ENCODE assay signal across 19 mouse cellular contexts in the genomic region with DNA sequence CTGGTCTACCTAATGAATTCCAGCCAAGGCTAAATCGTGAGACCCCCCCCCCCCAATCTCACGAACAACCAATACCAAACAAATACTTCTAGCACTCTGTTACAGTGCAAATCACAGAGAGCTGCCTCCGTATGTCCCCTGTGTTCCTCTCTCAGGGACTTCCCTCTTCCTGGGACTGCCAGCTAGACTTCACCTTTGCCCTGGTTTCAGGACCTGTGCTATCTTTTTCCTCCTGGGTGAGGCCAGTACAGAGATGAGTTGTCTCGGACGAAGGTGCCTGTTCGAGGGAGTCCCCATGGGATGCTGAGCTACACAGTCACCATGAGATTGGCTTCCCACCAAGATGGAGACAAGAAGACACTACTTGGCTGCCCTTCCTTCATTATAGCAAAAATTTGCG. TPM values are rescaled to one million over a fixed set of nuclear protein-coding genes. Genes with fewer than 3 reads are reported as not detected.
DNase-seq lines count a peak whose midpoint lies in the region; ATAC-seq and TF ChIP-seq lines count a peak whose summit lies in the region.
"Had no signal": no experiment of that assay in that cellular context is flagged by ENCODE, and none has a peak within 500 bp of the region (broad histone marks: within the 10 kb centered on the region; RNA-seq: fewer than 3 reads in every experiment).

No protein-coding gene starts in this region.

- H3K9me3 ChIP-seq in heart, postnatal 0 days (replicated peaks; ENCODE audit: control insufficient read depth, low read length): no peaks in the 10 kb centered on the region
- peaks cover 10% of the 10 kb centered on the region for H3K9me3 ChIP-seq in megakaryocyte, embryonic 14.5 days
- H3K9me3 ChIP-seq in liver, embryonic 14.5 days (ENCODE audit: control insufficient read depth, low read length): no peaks in the 10 kb centered on the region
- no peaks in the 10 kb centered on the region for H3K9me3 ChIP-seq in stomach, postnatal 0 days (ENCODE audit: control insufficient read depth, low read length)
- H3K9me3 ChIP-seq: forebrain, embryonic 12.5 days; hindbrain, embryonic 13.5 days had no signal

- WGBS in heart, postnatal 0 days: 62% methylated on average over 7 of the region's 7 CpGs
- WGBS in liver, embryonic 14.5 days (ENCODE audit: insufficient replicate concordance): 40% methylated on average over 7 of the region's 7 CpGs
- 61% methylated on average over 7 of the region's 7 CpGs for WGBS in stomach, postnatal 0 days

- peak; percentile 36; the same call in 1 of the 2 replicates for ATAC-seq in heart, postnatal 0 days (ENCODE audit: insufficient read depth, low read depth)
- ATAC-seq in megakaryocyte, adult 5-6 weeks (ENCODE audit: poor library complexity, severe bottlenecking): no peak
- 0 out of 2 replicates have a peak, but pooled peaks have one; percentile 22 for ATAC-seq in liver, embryonic 14.5 days (ENCODE audit: insufficient read depth)
- ATAC-seq in stomach, postnatal 0 days (ENCODE audit: low FRiP score, low TSS enrichment): peak; percentile 84
- ATAC-seq: activated CD4-positive, CD25-positive, alpha-beta regulatory T cell, adult 4 months; forebrain, embryonic 16.5 days; Patski had no signal

- no peaks in the 10 kb centered on the region; the same call in 1 of the 2 replicates for H3K4me1 ChIP-seq in heart, postnatal 0 days (ENCODE audit: control insufficient read depth, insufficient read depth)
- peaks cover 85% of the 10 kb centered on the region for H3K4me1 ChIP-seq in megakaryocyte, embryonic 14.5 days
- peaks cover 0 to 7% of the 10 kb centered on the region in 2 experiments; a peak in 1 of 4 replicates for H3K4me1 ChIP-seq in liver, embryonic 14.5 days (replicated peaks; ENCODE audit: control insufficient read depth in 2 of 2, insufficient read depth in 2 of 2, low read length in 1 of 2)
- H3K4me1 ChIP-seq in stomach, postnatal 0 days (replicated peaks; ENCODE audit: control insufficient read depth, insufficient read depth): no peaks in the 10 kb centered on the region
- H3K4me1 ChIP-seq: embryonic facial prominence, embryonic 13.5 days; forebrain, embryonic 12.5 days; heart, embryonic 12.5 days; hindbrain, embryonic 13.5 days had no signal

- intact Hi-C loops in heart, postnatal 25 days (cut with DNase I): no loop called here

- H3K27me3 ChIP-seq in heart, postnatal 0 days (ENCODE audit: control insufficient read depth, insufficient read depth, low read length): no peaks in the 10 kb centered on the region
- H3K27me3 ChIP-seq in megakaryocyte, embryonic 14.5 days (replicated peaks): peaks cover 10% of the 10 kb centered on the region
- no peaks in the 10 kb centered on the region for H3K27me3 ChIP-seq in liver, embryonic 14.5 days (ENCODE audit: control insufficient read depth, insufficient read depth, low read length)
- no peaks in the 10 kb centered on the region for H3K27me3 ChIP-seq in stomach, postnatal 0 days (ENCODE audit: control insufficient read depth, insufficient read depth, low read length)
- H3K27me3 ChIP-seq: embryonic facial prominence, embryonic 13.5 days; heart, embryonic 12.5 days; hindbrain, embryonic 13.5 days; Patski had no signal

- no peak for TF ChIP-seq EP300 in heart, postnatal 0 days (IDR thresholded peaks at IDR 0.05; ENCODE audit: low read depth)
- no peak for TF ChIP-seq EP300 in liver, embryonic 14.5 days (IDR thresholded peaks at IDR 0.05; ENCODE audit: low read depth)
- no peak for TF ChIP-seq EP300 in stomach, postnatal 0 days (optimal IDR thresholded peaks at IDR 0.05)

- no peak overlapping the region for H3K4me3 ChIP-seq in heart, postnatal 0 days (ENCODE audit: low read depth, low read length)
- peak overlapping the region; percentile 16 for H3K4me3 ChIP-seq in megakaryocyte, embryonic 14.5 days (replicated peaks)
- no peak overlapping the region for H3K4me3 ChIP-seq in liver, embryonic 14.5 days (ENCODE audit: insufficient read depth in 1 of 2, low read depth in 2 of 2, low read length in 2 of 2)
- H3K4me3 ChIP-seq in stomach, postnatal 0 days (ENCODE audit: low read depth, low read length): no peak overlapping the region
- H3K4me3 ChIP-seq: embryonic facial prominence, embryonic 13.5 days; forebrain, embryonic 12.5 days; heart, embryonic 12.5 days; hindbrain, embryonic 13.5 days had no signal

- no peaks in the 10 kb centered on the region for H3K36me3 ChIP-seq in heart, postnatal 0 days (replicated peaks; ENCODE audit: control insufficient read depth, insufficient read depth, low read length)
- H3K36me3 ChIP-seq in megakaryocyte, embryonic 14.5 days (replicated peaks; ENCODE audit: low read length): peaks cover 8% of the 10 kb centered on the region
- H3K36me3 ChIP-seq in liver, embryonic 14.5 days (replicated peaks; ENCODE audit: control insufficient read depth, insufficient read depth, low read depth): no peaks in the 10 kb centered on the region
- H3K36me3 ChIP-seq in stomach, postnatal 0 days (ENCODE audit: control insufficient read depth, insufficient read depth, low read length): no peaks in the 10 kb centered on the region
- H3K36me3 ChIP-seq: embryonic facial prominence, embryonic 13.5 days; forebrain, embryonic 12.5 days; heart, embryonic 12.5 days; hindbrain, embryonic 13.5 days had no signal

- H3K27ac ChIP-seq in heart, postnatal 0 days (ENCODE audit: low read depth): no peak overlapping the region
- no peak overlapping the region for H3K27ac ChIP-seq in liver, embryonic 14.5 days
- no peak overlapping the region for H3K27ac ChIP-seq in stomach, postnatal 0 days (replicated peaks)
- H3K27ac ChIP-seq: embryonic facial prominence, embryonic 13.5 days; forebrain, embryonic 12.5 days; hindbrain, embryonic 13.5 days had no signal

- no peak overlapping the region for H3K9ac ChIP-seq in heart, postnatal 0 days (replicated peaks; ENCODE audit: low read depth, low read length)
- no peak overlapping the region for H3K9ac ChIP-seq in liver, embryonic 14.5 days (replicated peaks)
- H3K9ac ChIP-seq in stomach, postnatal 0 days (ENCODE audit: low read length): no peak overlapping the region
- H3K9ac ChIP-seq: embryonic facial prominence, embryonic 13.5 days; forebrain, embryonic 12.5 days; heart, embryonic 12.5 days; hindbrain, embryonic 13.5 days had no signal

- H3K4me2 ChIP-seq in heart, postnatal 0 days (ENCODE audit: low read depth, low read length): no peak overlapping the region
- H3K4me2 ChIP-seq in liver, embryonic 14.5 days (ENCODE audit: low read depth): no peak overlapping the region
- H3K4me2 ChIP-seq in stomach, postnatal 0 days (replicated peaks; ENCODE audit: low read depth): no peak overlapping the region
- H3K4me2 ChIP-seq: embryonic facial prominence, embryonic 13.5 days; forebrain, embryonic 12.5 days; heart, embryonic 12.5 days; hindbrain, embryonic 13.5 days had no signal

- no peak for TF ChIP-seq CTCF in heart, postnatal 0 days (IDR thresholded peaks at IDR 0.05; ENCODE audit: low read depth)
- TF ChIP-seq CTCF in liver, embryonic 14.5 days (IDR thresholded peaks at IDR 0.05; ENCODE audit: low read depth): no peak
- TF ChIP-seq CTCF in stomach, postnatal 0 days (IDR thresholded peaks at IDR 0.05; ENCODE audit: low read depth): no peak

- DNase-seq in heart, postnatal 0 days (ENCODE audit: low spot score): no peak
- no peak for DNase-seq in heart, postnatal 25 days (ENCODE audit: low spot score)
- no peak for DNase-seq in liver, embryonic 14.5 days (ENCODE audit: low read depth in 3 of 3, low spot score in 3 of 3)
- no peak for DNase-seq in stomach, postnatal 0 days (ENCODE audit: low spot score)
- DNase-seq in left cerebral cortex, adult 9 months (ENCODE audit: low spot score in 2 of 2): no peak
- DNase-seq in layer of hippocampus, postnatal 36 days: no peak
- DNase-seq: cerebellum, adult 11-12 months; cerebellum, adult 9-10 months had no signal

RNA-seq across cellular contexts. Expression of gene Scarb1, which starts 7.2 kb away (rescaled TPM):
- 79.8 and 84.2 TPM in 2 replicates for total RNA-seq in heart, postnatal 0 days (2014; rRNA removed; ENCODE audit: low replicate concordance)
- 53.7 and 58.2 TPM in 2 replicates for polyA plus RNA-seq in heart, postnatal 0 days (2015; fragmentation: Nextera tagmentation; extraction: Ambion mirVana)
- total RNA-seq in heart, postnatal 25 days (2021): 10 to 100 TPM; 29.6 to 35.2 TPM
- polyA plus RNA-seq in megakaryocyte, embryonic 14.5 days (2012; ENCODE audit: insufficient read depth, low replicate concordance): 138 and 186 TPM in 2 replicates
- total RNA-seq in megakaryocyte, adult 5-6 weeks (2015): 88.7 and 92.9 TPM in 2 replicates
- 86.3 and 88.2 TPM in 2 replicates for total RNA-seq in megakaryocyte, adult 5-6 weeks (2017)
- polyA plus RNA-seq in liver, embryonic 14.5 days (2012; rRNA removed): 50.1 and 54.1 TPM in 2 replicates
- polyA plus RNA-seq in liver, embryonic 14.5 days (2014; fragmentation: Nextera tagmentation; extraction: Ambion mirVana): 41.6 and 50.6 TPM in 2 replicates
- polyA plus RNA-seq in stomach, postnatal 0 days (2015; fragmentation: Nextera tagmentation; extraction: Ambion mirVana): 30.1 and 31.8 TPM in 2 replicates
- total RNA-seq in layer of hippocampus, postnatal 36 days (2021): 10 to 100 TPM; 32.1 to 32.8 TPM

RNA-seq across cellular contexts. Expression of gene Gm10382, which starts 41.1 kb away (rescaled TPM):
- not detected in 2 replicates for total RNA-seq in heart, postnatal 0 days (2014; rRNA removed; ENCODE audit: low replicate concordance)
- polyA plus RNA-seq in heart, postnatal 0 days (2015; fragmentation: Nextera tagmentation; extraction: Ambion mirVana): 0.32 and 0.78 TPM in 2 replicates
- total RNA-seq in heart, postnatal 25 days (2021): under 1 TPM in 1 of 2 experiments, not detected in 1; 0.22 TPM
- polyA plus RNA-seq in megakaryocyte, embryonic 14.5 days (2012; ENCODE audit: insufficient read depth, low replicate concordance): 0.53 and 1.9 TPM in 2 replicates
- total RNA-seq in megakaryocyte, adult 5-6 weeks (2015): not detected in 2 replicates
- total RNA-seq in megakaryocyte, adult 5-6 weeks (2017): 0.11 TPM in 1 of 2 replicates, not detected in the other
- polyA plus RNA-seq in liver, embryonic 14.5 days (2012; rRNA removed): 0.05 and 0.10 TPM in 2 replicates
- polyA plus RNA-seq in liver, embryonic 14.5 days (2014; fragmentation: Nextera tagmentation; extraction: Ambion mirVana): not detected in 2 replicates
- polyA plus RNA-seq in stomach, postnatal 0 days (2015; fragmentation: Nextera tagmentation; extraction: Ambion mirVana): 0.51 and 0.56 TPM in 2 replicates
- total RNA-seq in layer of hippocampus, postnatal 36 days (2021): not detected
- total RNA-seq: gastrocnemius, postnatal 4 days; heart, adult 8-10 months had no signal

RNA-seq across cellular contexts. Expression of gene Ubc, which starts 41.9 kb away (rescaled TPM):
- total RNA-seq in heart, postnatal 0 days (2014; rRNA removed; ENCODE audit: low replicate concordance): 889 and 1,003 TPM in 2 replicates
- 742 and 892 TPM in 2 replicates for polyA plus RNA-seq in heart, postnatal 0 days (2015; fragmentation: Nextera tagmentation; extraction: Ambion mirVana)
- total RNA-seq in heart, postnatal 25 days (2021): 1,000 to 10,000 TPM in 1 of 2 experiments, 100 to 1,000 TPM in 1; 907 to 1,197 TPM
- 71.3 and 127 TPM in 2 replicates for polyA plus RNA-seq in megakaryocyte, embryonic 14.5 days (2012; ENCODE audit: insufficient read depth, low replicate concordance)
- 260 and 265 TPM in 2 replicates for total RNA-seq in megakaryocyte, adult 5-6 weeks (2015)
- total RNA-seq in megakaryocyte, adult 5-6 weeks (2017): 355 and 414 TPM in 2 replicates
- polyA plus RNA-seq in liver, embryonic 14.5 days (2012; rRNA removed): 155 and 221 TPM in 2 replicates
- polyA plus RNA-seq in liver, embryonic 14.5 days (2014; fragmentation: Nextera tagmentation; extraction: Ambion mirVana): 313 and 374 TPM in 2 replicates
- 537 and 549 TPM in 2 replicates for polyA plus RNA-seq in stomach, postnatal 0 days (2015; fragmentation: Nextera tagmentation; extraction: Ambion mirVana)
- 100 to 1,000 TPM; 766 to 814 TPM for total RNA-seq in layer of hippocampus, postnatal 36 days (2021)
